Mouse (Mus musculus): ENCODE measurements at regions not wholly inside any gene's neighbourhood (a gene's known extent, or its start where the extent isn't known, plus 50 kb on each side); places are given as distances from the start of the nearest gene placed in this dataset.

- DNase-seq (ENCODE audit: low spot score), result no peak
Observed at GRCm38 (mm10) chr16:21320284-21320683, 102.6 kb upstream of the Vps8 start.

- no peak for DNase-seq (ENCODE audit: low spot score)
Observed at GRCm38 (mm10) chr16:21321188-21322070, 101.5 kb upstream of the Vps8 start.

GRCm38 (mm10) chr16:21322437-21322836 is 100.5 kb upstream of the Vps8 start:
- no peak for DNase-seq (ENCODE audit: low spot score)

GRCm38 (mm10) chr16:21323446-21324034 is 99.4 kb upstream of the Vps8 start:
- no peak for DNase-seq (ENCODE audit: low spot score)

GRCm38 (mm10) chr16:21327969-21328368 is 94.9 kb upstream of the Vps8 start:
- no peak for DNase-seq (ENCODE audit: low spot score)

GRCm38 (mm10) chr16:21329199-21329598 is 93.7 kb upstream of the Vps8 start:
- DNase-seq (ENCODE audit: low spot score), result no peak

- DNase-seq (ENCODE audit: low spot score), result no peak
Observed at GRCm38 (mm10) chr16:21331229-21331628, 91.7 kb upstream of the Vps8 start.

- no peak for DNase-seq (ENCODE audit: low spot score)
Observed at GRCm38 (mm10) chr16:21332411-21332810, 90.5 kb upstream of the Vps8 start.

GRCm38 (mm10) chr16:21332862-21333222 is 90.1 kb upstream of the Vps8 start:
- no peak for DNase-seq (ENCODE audit: low spot score)

- peak; percentile 88 for DNase-seq (ENCODE audit: low spot score)
Observed at GRCm38 (mm10) chr16:21333223-21333951, 89.5 kb upstream of the Vps8 start.

- no peak for DNase-seq (ENCODE audit: low spot score)
Observed at GRCm38 (mm10) chr16:21339061-21339459, 83.9 kb upstream of the Vps8 start.

- no peak for DNase-seq (ENCODE audit: low spot score)
Observed at GRCm38 (mm10) chr16:21339460-21340081, 83.3 kb upstream of the Vps8 start.

GRCm38 (mm10) chr16:21340136-21340535 is 82.8 kb upstream of the Vps8 start:
- no peak for DNase-seq (ENCODE audit: low spot score)

GRCm38 (mm10) chr16:21349869-21350268 is 73.0 kb upstream of the Vps8 start:
- DNase-seq (ENCODE audit: low spot score), result no peak

- no peak for DNase-seq (ENCODE audit: low spot score)
Observed at GRCm38 (mm10) chr16:21351289-21351688, 71.6 kb upstream of the Vps8 start.

GRCm38 (mm10) chr16:21353111-21353510 is 69.8 kb upstream of the Vps8 start:
- no peak for DNase-seq (ENCODE audit: low spot score)

- no peak for DNase-seq (ENCODE audit: low spot score)
Observed at GRCm38 (mm10) chr16:21353545-21353944, 69.4 kb upstream of the Vps8 start.

GRCm38 (mm10) chr16:21355638-21356037 is 67.3 kb upstream of the Vps8 start:
- no peak for DNase-seq (ENCODE audit: low spot score)

- DNase-seq (ENCODE audit: low spot score), result peak; percentile 35
Observed at GRCm38 (mm10) chr16:21357433-21357832, 65.5 kb upstream of the Vps8 start.

GRCm38 (mm10) chr16:21358313-21358920 is 64.5 kb upstream of the Vps8 start:
- peak; percentile 33 for DNase-seq (ENCODE audit: low spot score)

- DNase-seq (ENCODE audit: low spot score), result peak; percentile 51
Observed at GRCm38 (mm10) chr16:21359459-21359858, 63.5 kb upstream of the Vps8 start.

GRCm38 (mm10) chr16:21361406-21361805 is 61.5 kb upstream of the Vps8 start:
- DNase-seq (ENCODE audit: low spot score), result no peak
